Mouse (Mus musculus) heart, adult 9 months (tissue): ENCODE measurements at regions not wholly inside any gene's neighbourhood (a gene's known extent, or its start where the extent isn't known, plus 50 kb on each side); places are given as distances from the start of the nearest gene placed in this dataset.

Source experiments
- DNase-seq, 2 experiments: peaks; one replicate each; pipeline ENCODE4 v3.0.0; 2022; ENCODE audit warnings: low spot score in 2 of 2

- no peak for DNase-seq
Measured at GRCm38 (mm10) chr17:79282771-79283170, 72.1 kb downstream of the Cdc42ep3 start.

- peak; percentile 27 to 33 for DNase-seq
Measured at GRCm38 (mm10) chr17:79273551-79273950, 81.3 kb downstream of the Cdc42ep3 start.

GRCm38 (mm10) chr17:79259691-79260090 lies 95.2 kb downstream of the Cdc42ep3 start:
- DNase-seq = no peak

GRCm38 (mm10) chr17:79246962-79247902 lies 107.7 kb downstream of the Cdc42ep3 start:
- DNase-seq = no peak

GRCm38 (mm10) chr17:79244121-79244520 lies 110.8 kb downstream of the Cdc42ep3 start:
- no peak for DNase-seq

- no peak for DNase-seq
Measured at GRCm38 (mm10) chr17:79243426-79243825, 111.5 kb downstream of the Cdc42ep3 start.

GRCm38 (mm10) chr17:79241489-79241888 lies 113.4 kb downstream of the Cdc42ep3 start:
- no peak for DNase-seq

- no peak for DNase-seq
Measured at GRCm38 (mm10) chr17:79236244-79236781, 118.6 kb downstream of the Cdc42ep3 start.

GRCm38 (mm10) chr17:79230653-79231489 lies 124.0 kb downstream of the Cdc42ep3 start:
- no peak for DNase-seq

GRCm38 (mm10) chr17:79206563-79206962 lies 148.3 kb downstream of the Cdc42ep3 start:
- no peak for DNase-seq

GRCm38 (mm10) chr17:79206111-79206510 lies 148.8 kb downstream of the Cdc42ep3 start:
- DNase-seq = no peak

- DNase-seq = no peak
Measured at GRCm38 (mm10) chr17:79199814-79200491, 148.2 kb downstream of the Qpct start.

- DNase-seq = no peak
Measured at GRCm38 (mm10) chr17:79191871-79192373, 140.2 kb downstream of the Qpct start.

- DNase-seq = no peak
Measured at GRCm38 (mm10) chr17:79188282-79188681, 136.6 kb downstream of the Qpct start.

GRCm38 (mm10) chr17:79180277-79181130 lies 128.8 kb downstream of the Qpct start:
- no peak for DNase-seq

- DNase-seq = no peak
Measured at GRCm38 (mm10) chr17:79177259-79177658, 125.6 kb downstream of the Qpct start.

- peak in 1 of 2 experiments; percentile 24 for DNase-seq
Measured at GRCm38 (mm10) chr17:79176356-79176755, 124.7 kb downstream of the Qpct start.

GRCm38 (mm10) chr17:79175381-79175780 lies 123.7 kb downstream of the Qpct start:
- DNase-seq = no peak

- no peak for DNase-seq
Measured at GRCm38 (mm10) chr17:79172328-79172727, 120.6 kb downstream of the Qpct start.

- DNase-seq = no peak
Measured at GRCm38 (mm10) chr17:79170690-79171089, 119.0 kb downstream of the Qpct start.
